In genomic region chr1:14001431-14001830, GRCm38 (mm10) we compare ENCODE assay signal across 13 mouse cellular contexts.
A peak's percentile ranks its signal among the peaks of the same experiment; 100 is the strongest.
DNase-seq lines count a peak whose midpoint lies in the region; ATAC-seq and TF ChIP-seq lines count a peak whose summit lies in the region.
"Had no signal": no experiment of that assay in that cellular context is flagged by ENCODE, and none has a peak within 500 bp of the region (broad histone marks: within the 10 kb centered on the region; RNA-seq: fewer than 3 reads in every experiment).

No protein-coding gene starts in this region.

- H3K4me1 ChIP-seq in kidney, embryonic 15.5 days: no peaks in the 10 kb centered on the region
- no peaks in the 10 kb centered on the region for H3K4me1 ChIP-seq in stomach, postnatal 0 days (replicated peaks; ENCODE audit: control insufficient read depth, insufficient read depth)
- H3K4me1 ChIP-seq: liver, embryonic 13.5 days had no signal

- no peak overlapping the region for H3K27ac ChIP-seq in kidney, embryonic 15.5 days
- H3K27ac ChIP-seq in stomach, postnatal 0 days (replicated peaks): no peak overlapping the region
- H3K27ac ChIP-seq: forebrain, embryonic 15.5 days; heart, adult 2 months; liver, embryonic 13.5 days had no signal

- H3K27me3 ChIP-seq in kidney, embryonic 15.5 days: no peaks in the 10 kb centered on the region
- H3K27me3 ChIP-seq in stomach, postnatal 0 days (ENCODE audit: control insufficient read depth, insufficient read depth, low read length): no peaks in the 10 kb centered on the region
- H3K27me3 ChIP-seq: forebrain, embryonic 15.5 days; liver, embryonic 13.5 days had no signal

- peak; percentile 9 to 60 for DNase-seq in adrenal gland, adult (ENCODE audit: inconsistent age in 2 of 2, low spot score in 1 of 2)
- no peak for DNase-seq in adrenal gland, postnatal 4 days (ENCODE audit: low spot score in 2 of 2)
- peak; percentile 13 to 41 for DNase-seq in kidney, postnatal 25 days
- peak; percentile 45 to 70 for DNase-seq in cerebellum, postnatal 14 days
- peak; percentile 72 for DNase-seq in lung, postnatal 36 days
- no peak for DNase-seq in stomach, postnatal 0 days (ENCODE audit: low spot score)
- no peak for DNase-seq in embryo, embryonic 9.5 days (ENCODE audit: extremely low spot score)
- DNase-seq: liver, embryonic 13.5 days; midbrain, embryonic 14.5 days; thymus, postnatal 4 days had no signal

- no peak for ATAC-seq in kidney, embryonic 15.5 days (replicated peaks; ENCODE audit: low FRiP score)
- no peak for ATAC-seq in stomach, postnatal 0 days (ENCODE audit: low FRiP score, low TSS enrichment)

- no peaks in the 10 kb centered on the region for H3K36me3 ChIP-seq in kidney, embryonic 15.5 days
- no peaks in the 10 kb centered on the region for H3K36me3 ChIP-seq in stomach, postnatal 0 days (ENCODE audit: control insufficient read depth, insufficient read depth, low read length)
- H3K36me3 ChIP-seq: forebrain, embryonic 15.5 days; liver, embryonic 13.5 days had no signal

- TF ChIP-seq CTCF in stomach, postnatal 0 days (IDR thresholded peaks at IDR 0.05; ENCODE audit: low read depth): no peak

- TF ChIP-seq EP300 in stomach, postnatal 0 days (optimal IDR thresholded peaks at IDR 0.05): no peak

- no peak overlapping the region for H3K4me3 ChIP-seq in kidney, embryonic 15.5 days (replicated peaks)
- H3K4me3 ChIP-seq in stomach, postnatal 0 days (ENCODE audit: low read depth, low read length): no peak overlapping the region
- H3K4me3 ChIP-seq: forebrain, embryonic 15.5 days; heart, adult 2 months; liver, embryonic 13.5 days had no signal

- 36% methylated on average over 3 of the region's 3 CpGs for WGBS in kidney, embryonic 15.5 days
- WGBS in stomach, postnatal 0 days: 34% methylated on average over 3 of the region's 3 CpGs

- H3K9ac ChIP-seq in kidney, embryonic 15.5 days: no peak overlapping the region
- H3K9ac ChIP-seq in stomach, postnatal 0 days (ENCODE audit: low read length): no peak overlapping the region
- H3K9ac ChIP-seq: forebrain, embryonic 15.5 days; liver, embryonic 13.5 days had no signal

- H3K4me2 ChIP-seq in kidney, embryonic 15.5 days: no peak overlapping the region
- no peak overlapping the region for H3K4me2 ChIP-seq in stomach, postnatal 0 days (replicated peaks; ENCODE audit: low read depth)
- H3K4me2 ChIP-seq: forebrain, embryonic 15.5 days; liver, embryonic 13.5 days had no signal

- H3K9me3 ChIP-seq in kidney, embryonic 15.5 days (replicated peaks): no peaks in the 10 kb centered on the region
- no peaks in the 10 kb centered on the region for H3K9me3 ChIP-seq in stomach, postnatal 0 days (ENCODE audit: control insufficient read depth, low read length)
- H3K9me3 ChIP-seq: forebrain, embryonic 15.5 days; liver, embryonic 13.5 days had no signal

Comparison
In these comparisons a context has a peak if more than half of its experiments do, and no peak if none do; other contexts are left out.
1. DNase-seq: peak in adrenal gland, adult (2 of 2), kidney, postnatal 25 days (2 of 2), cerebellum, postnatal 14 days (2 of 2) and lung, postnatal 36 days (single experiment); none in adrenal gland, postnatal 4 days (0 of 2), stomach, postnatal 0 days (single experiment) and embryo, embryonic 9.5 days (single experiment).